ENCODE assay signal across 32 mouse cellular contexts in genomic region chr11:67666129-67666528, GRCm38 (mm10). TPM values are rescaled to one million over a fixed set of nuclear protein-coding genes. Genes with fewer than 3 reads are reported as not detected.
DNase-seq lines count a peak whose midpoint lies in the region; ATAC-seq and TF ChIP-seq lines count a peak whose summit lies in the region.
"Had no signal": no experiment of that assay in that cellular context is flagged by ENCODE, and none has a peak within 500 bp of the region (broad histone marks: within the 10 kb centered on the region; RNA-seq: fewer than 3 reads in every experiment).

No protein-coding gene starts in this region.

- H3K27me3 ChIP-seq in heart, embryonic 15.5 days, result no peaks in the 10 kb centered on the region
- H3K27me3 ChIP-seq: CH12.LX; forebrain, embryonic 13.5 days had no signal

- no peak overlapping the region for H3K4me2 ChIP-seq in heart, embryonic 15.5 days
- H3K4me2 ChIP-seq: forebrain, embryonic 13.5 days; heart, embryonic 11.5 days; hindbrain, embryonic 14.5 days had no signal

- DNase-seq in cerebellum, adult 9-10 months, result peak; percentile 55
- DNase-seq in cerebellum, adult 11 months, result no peak
- no peak for DNase-seq in heart, postnatal 25 days (ENCODE audit: low spot score)
- DNase-seq in brain, adult 2 months (ENCODE audit: low read depth, low spot score), result peak; percentile 78
- no peak for DNase-seq in left cerebral cortex, adult 9 months (ENCODE audit: low spot score in 2 of 2)
- DNase-seq: adrenal gland, postnatal 10 days; adrenal gland, postnatal 36 days; B cell, adult 2 months; cerebellum, postnatal 10 days; cerebellum, postnatal 36 days; gastrocnemius, postnatal 10 days; heart, adult 11 months; heart, postnatal 10 days; heart, postnatal 4 days had no signal

- no peaks in the 10 kb centered on the region for H3K9me3 ChIP-seq in heart, embryonic 15.5 days (replicated peaks)
- H3K9me3 ChIP-seq: forebrain, embryonic 10.5 days; forebrain, embryonic 13.5 days had no signal

- H3K4me3 ChIP-seq in heart, embryonic 15.5 days, result no peak overlapping the region
- H3K4me3 ChIP-seq in olfactory bulb, adult 2 months (ENCODE audit: insufficient read depth, low read depth, low read length), result no peak overlapping the region
- H3K4me3 ChIP-seq: forebrain, embryonic 10.5 days; forebrain, embryonic 13.5 days had no signal

- no peak overlapping the region for H3K9ac ChIP-seq in heart, embryonic 15.5 days
- H3K9ac ChIP-seq: forebrain, embryonic 13.5 days; hindbrain, embryonic 14.5 days had no signal

- H3K36me3 ChIP-seq in heart, embryonic 15.5 days, result no peaks in the 10 kb centered on the region
- H3K36me3 ChIP-seq: forebrain, embryonic 10.5 days; G1E had no signal

- intact Hi-C loops in heart, postnatal 25 days (cut with DNase I), result no loop called here

- peaks cover 21% of the 10 kb centered on the region for H3K4me1 ChIP-seq in heart, embryonic 15.5 days (replicated peaks)
- H3K4me1 ChIP-seq in olfactory bulb, adult 2 months (ENCODE audit: control insufficient read depth, insufficient read depth, low read length), result peaks cover 34% of the 10 kb centered on the region
- H3K4me1 ChIP-seq: forebrain, embryonic 10.5 days had no signal

- no peak for TF ChIP-seq POLR2A in olfactory bulb, adult 2 months (IDR thresholded peaks at IDR 0.05; ENCODE audit: insufficient read depth, low read depth, low read length)

- WGBS in heart, embryonic 15.5 days, result 78% methylated on average over 5 of the region's 5 CpGs
- 75% methylated on average over 5 of the region's 5 CpGs for WGBS in olfactory bulb, adult 2 months

- TF ChIP-seq CTCF in olfactory bulb, adult 2 months (IDR thresholded peaks at IDR 0.05; ENCODE audit: insufficient read depth, low read depth, low read length), result no peak

- ATAC-seq in heart, embryonic 15.5 days (replicated peaks; ENCODE audit: insufficient number of reproducible peaks, insufficient read depth, low FRiP score, low read depth), result no peak
- ATAC-seq: forebrain, embryonic 13.5 days; forebrain, embryonic 16.5 days; hindbrain, postnatal 0 days; inflammation-experienced regulatory T-cells, adult 6 months; intestine, embryonic 16.5 days; Patski had no signal

- H3K27ac ChIP-seq in heart, embryonic 15.5 days, result peak overlapping the region; percentile 7; the same call in 1 of the 2 replicates
- H3K27ac ChIP-seq in olfactory bulb, adult 2 months (ENCODE audit: insufficient read depth, low read depth, low read length), result peak overlapping the region; percentile 3; the same call in 1 of the 2 replicates
- H3K27ac ChIP-seq: forebrain, embryonic 10.5 days; forebrain, embryonic 13.5 days; hindbrain, embryonic 14.5 days; hindbrain, postnatal 0 days had no signal

RNA-seq across cellular contexts. Expression of gene Rcvrn, which starts 29.0 kb away (rescaled TPM):
- not detected in 2 replicates for polyA plus RNA-seq in heart, embryonic 15.5 days (2015; fragmentation: Nextera tagmentation; extraction: Ambion mirVana)
- under 1 TPM in 1 of 2 experiments, not detected in 1; 0.23 TPM for total RNA-seq in heart, postnatal 25 days (2021)
- polyA plus RNA-seq in olfactory bulb, adult 2 months (2012; ENCODE audit: insufficient read depth, insufficient read length, low replicate concordance, missing spikeins), result not detected in 2 replicates
- total RNA-seq: adrenal gland, postnatal 10 days; CH12.LX; G1E; gastrocnemius, postnatal 10 days; heart, adult 8-10 months; heart, postnatal 10 days; hindbrain, postnatal 0 days had no signal
- polyA plus RNA-seq: embryonic facial prominence, embryonic 11.5 days; embryonic facial prominence, embryonic 14.5 days; forebrain, embryonic 10.5 days; forebrain, embryonic 13.5 days; forebrain, embryonic 16.5 days; G1E; heart, embryonic 11.5 days; heart, embryonic 14.5 days; hindbrain, embryonic 11.5 days; hindbrain, embryonic 14.5 days; hindbrain, postnatal 0 days; inflammation-experienced regulatory T-cells, adult 6 months; intestine, embryonic 16.5 days; Patski had no signal

Comparison
In these comparisons a context has a peak if more than half of its experiments do, and no peak if none do; other contexts are left out.
1. DNase-seq: peak in cerebellum, adult 9-10 months (single experiment) and brain, adult 2 months (single experiment); none in cerebellum, adult 11 months (single experiment), heart, postnatal 25 days (single experiment) and left cerebral cortex, adult 9 months (0 of 2).